Mouse (Mus musculus) midbrain, postnatal 0 days (tissue): ENCODE data around the gene Myrfl. TPM values are rescaled to one million over a fixed set of nuclear protein-coding genes. Genes with fewer than 3 reads are reported as not detected.

ENCODE experiments used
- ATAC-seq: fragments of 200-750 bp; cut with Nextera tagmentation; 2 replicates; pipeline ENCODE4 v1.8.0; 2017; ENCODE audit warnings: moderate number of reproducible peaks, mild to moderate bottlenecking, moderate TSS enrichment, moderate library complexity; ENCODE audit not compliant: low FRiP score
- DNase-seq: peaks from one replicate; pipeline ENCODE4 v3.0.0-alpha.2; 2015; ENCODE audit warnings: low spot score
- H3K27ac ChIP-seq: fragments of 300-500 bp; sonication (generic); 2 replicates; pipeline ENCODE4 v1.5.1; 2014; ENCODE audit warnings: low read depth, mild to moderate bottlenecking, low read length, mixed read lengths
- H3K27me3 ChIP-seq: fragments of 300-500 bp; sonication (generic); 2 replicates; pipeline ENCODE4 v1.6.1; 2014; ENCODE audit warnings: low read length, control low read depth, mixed read lengths; ENCODE audit not compliant: insufficient read depth
- H3K36me3 ChIP-seq: fragments of 300-500 bp; sonication (generic); 2 replicates; pipeline ENCODE4 v1.6.1; 2014; ENCODE audit warnings: low read length, control low read depth, mixed read lengths; ENCODE audit not compliant: insufficient read depth
- H3K4me1 ChIP-seq: fragments of 300-500 bp; sonication (generic); 2 replicates; pipeline ENCODE4 v1.6.1; 2014; ENCODE audit warnings: mild to moderate bottlenecking, control low read depth, antibody characterized with exemption, low read length, mixed read lengths; ENCODE audit not compliant: insufficient read depth
- H3K4me2 ChIP-seq: fragments of 300-500 bp; sonication (generic); 2 replicates; pipeline ENCODE4 v1.6.1; 2014; ENCODE audit warnings: low read depth, mild to moderate bottlenecking, low read length, mixed read lengths; ENCODE audit not compliant: poor library complexity, severe bottlenecking
- H3K4me3 ChIP-seq: fragments of 300-500 bp; sonication (generic); 2 replicates; pipeline ENCODE4 v1.5.1; 2014; ENCODE audit warnings: low read depth, mild to moderate bottlenecking, low read length, moderate library complexity
- H3K9ac ChIP-seq: fragments of 300-500 bp; sonication (generic); replicated peaks from 2 replicates; pipeline ENCODE4 v1.6.1; 2014; ENCODE audit warnings: mild to moderate bottlenecking, low read length, moderate library complexity, mixed read lengths; ENCODE audit not compliant: poor library complexity, severe bottlenecking
- H3K9me3 ChIP-seq: fragments of 300-500 bp; sonication (generic); 2 replicates; pipeline ENCODE4 v1.6.1; 2016; ENCODE audit warnings: low read length, control low read depth
- CTCF ChIP-seq: IDR thresholded peaks from 2 replicates; pipeline ENCODE4 v1.5.1; 2016; ENCODE audit warnings: antibody characterized with exemption, mild to moderate bottlenecking
- WGBS: fragments of 180-500 bp; shearing (Covaris S2); extraction: QIAGEN DNeasy Blood & Tissue Kit; methylation state at CpG from one replicate; pipeline ENCODE4 v1.1.7; 2014; 5-methylcytosine and 5-hydroxymethylcytosine counted together
- polyA plus RNA-seq: library from polyadenylated mRNA; unstranded; fragments of >200 nt; fragmentation: Nextera tagmentation; extraction: Ambion mirVana; gene quantifications from 2 replicates; pipeline ENCODE4 v1.2.1, GENCODE M21; 2015
- total RNA-seq: library from RNA; depleted of rRNA; stranded (reverse); fragments of >200 nt; gene quantifications from 2 replicates; pipeline ENCODE4 v1.2.3, GENCODE M21; 2014

Myrfl gene
- total and polyA plus RNA-seq, 2 experiments from 2014 or later, result 0.09 to 0.11 TPM

DNA sequence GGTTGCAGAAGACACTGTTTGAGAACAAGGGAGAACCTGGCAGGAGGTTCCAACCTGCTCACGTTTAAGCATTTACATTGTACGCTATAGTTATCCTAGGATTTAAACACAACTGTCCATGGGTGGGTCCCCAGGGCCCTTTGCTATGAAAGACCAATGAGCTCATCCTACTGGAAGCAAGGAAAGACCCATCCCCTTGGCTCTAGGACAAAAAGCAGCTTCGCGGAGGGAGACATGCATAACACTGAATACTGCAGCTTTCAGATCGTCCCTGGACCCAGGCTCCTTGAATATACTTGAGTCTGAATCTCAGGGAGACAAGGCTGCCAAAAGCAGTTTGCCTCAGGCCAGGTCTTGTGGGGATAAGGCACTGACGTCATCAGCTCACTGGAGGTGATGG is 130.2 kb downstream of the Myrfl start:
- H3K9me3 ChIP-seq, result no peaks in the 10 kb centered on the region
- no peak for ATAC-seq
- no peak overlapping the region for H3K27ac ChIP-seq
- no peak overlapping the region for H3K4me3 ChIP-seq
- H3K36me3 ChIP-seq, result no peaks in the 10 kb centered on the region
- TF ChIP-seq CTCF, result no peak
- H3K27me3 ChIP-seq, result no peaks in the 10 kb centered on the region
- no peaks in the 10 kb centered on the region; the same call in 1 of the 2 replicates for H3K4me1 ChIP-seq
- no peak overlapping the region for H3K9ac ChIP-seq
- H3K4me2 ChIP-seq, result no peak overlapping the region
- WGBS, result 83% methylated on average over 6 of the region's 6 CpGs
- no peak for DNase-seq

DNA sequence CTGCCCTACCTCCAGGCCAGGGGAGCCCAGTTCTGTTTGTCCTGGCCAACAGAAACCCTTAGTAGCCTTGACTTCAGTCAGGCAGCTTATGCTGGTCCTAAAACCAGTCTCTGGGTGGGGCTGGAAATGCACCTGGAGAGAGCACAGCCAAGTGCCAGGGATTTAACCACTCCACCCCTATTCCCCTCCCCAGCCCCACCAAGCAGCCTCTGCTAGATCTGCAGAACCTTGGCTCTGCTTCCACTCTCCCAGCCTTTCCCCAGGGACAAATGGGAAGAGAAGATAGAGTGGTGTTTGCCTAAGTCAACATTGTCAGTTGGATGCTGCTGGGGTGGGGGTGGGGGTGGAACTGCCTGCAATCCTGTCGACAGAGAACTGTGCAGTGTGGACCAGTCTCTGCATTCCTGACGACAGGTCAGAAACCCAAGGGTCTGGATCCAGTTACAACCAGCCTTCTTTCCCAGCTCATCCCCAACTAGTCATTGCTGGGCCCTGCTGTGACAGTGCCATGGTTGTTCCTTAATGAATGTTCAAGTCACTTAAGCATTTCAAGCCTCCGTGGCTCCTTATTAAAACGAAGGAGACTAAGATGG is 135.1 kb downstream of the Myrfl start:
- Histone ChIP-seq H3K27ac (peak overlapping the region; percentile 59), H3K4me1 (no peaks in the 10 kb centered on the region), H3K36me3 (no peaks in the 10 kb centered on the region), H3K9ac (no peak overlapping the region), H3K27me3 (no peaks in the 10 kb centered on the region; the same call in 1 of the 2 replicates), H3K4me3 (no peak overlapping the region), H3K4me2 (0 out of 2 replicates have a peak overlapping the region, but pooled peaks have one; percentile 28), H3K9me3 (no peaks in the 10 kb centered on the region)
- DNase-seq (no peak), ATAC-seq (no peak)
- no peak for TF ChIP-seq CTCF
- 60% methylated on average over 4 of the region's 4 CpGs for WGBS

DNA sequence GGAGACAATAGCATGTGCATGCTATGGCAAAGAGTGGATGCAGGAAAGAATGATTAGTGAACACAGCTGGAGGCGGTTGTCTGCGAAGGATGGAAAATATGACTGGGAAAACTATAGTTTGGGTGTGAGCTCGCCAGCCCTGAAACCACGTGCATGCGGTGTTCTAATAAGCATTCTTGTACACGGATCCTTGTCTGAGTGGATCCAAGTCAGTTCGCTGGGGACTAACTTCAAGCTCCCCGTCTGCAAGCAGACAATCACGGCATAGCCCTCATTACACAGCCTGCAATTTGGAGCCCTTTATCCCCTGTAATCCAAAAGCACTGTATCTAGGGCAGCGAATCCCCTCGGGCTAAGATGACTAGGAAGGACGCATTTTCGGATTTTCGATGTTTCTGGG is 136.2 kb downstream of the Myrfl start:
- TF ChIP-seq CTCF, result no peak
- DNase-seq, result peak; percentile 48
- H3K4me2 ChIP-seq, result peak overlapping the region; percentile 28; the same call in 1 of the 2 replicates

DNA sequence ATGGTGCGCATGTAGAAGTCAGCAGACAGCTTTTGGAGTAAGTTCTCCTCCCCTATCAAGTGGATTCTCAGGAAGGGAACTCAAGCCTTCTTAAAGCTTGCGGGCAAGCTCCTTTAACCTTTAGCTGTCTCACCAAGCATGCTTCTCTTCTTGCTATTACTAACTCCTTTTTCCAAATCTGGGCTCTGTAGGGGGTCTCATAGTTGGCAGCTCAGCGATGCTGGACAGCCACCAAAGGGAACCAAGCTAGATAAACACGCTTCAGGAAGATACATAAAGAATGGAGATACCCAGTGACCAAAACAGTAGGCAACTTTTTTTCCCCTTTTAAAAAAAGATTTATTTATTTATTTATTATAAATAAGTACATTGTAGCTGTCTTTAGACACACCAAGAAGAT is 136.9 kb downstream of the Myrfl start:
- no peaks in the 10 kb centered on the region; the same call in 1 of the 2 replicates for H3K27me3 ChIP-seq
- no peak overlapping the region for H3K4me2 ChIP-seq
- no peak for TF ChIP-seq CTCF
- 85% methylated on average over 4 of the region's 4 CpGs for WGBS
- no peak for DNase-seq
- H3K36me3 ChIP-seq, result no peaks in the 10 kb centered on the region
- no peak overlapping the region for H3K4me3 ChIP-seq
- no peaks in the 10 kb centered on the region for H3K4me1 ChIP-seq
- H3K9me3 ChIP-seq, result no peaks in the 10 kb centered on the region
- no peak overlapping the region for H3K9ac ChIP-seq
- no peak for ATAC-seq
- no peak overlapping the region for H3K27ac ChIP-seq

More for the DNA sequence above, 136.2 kb downstream of the Myrfl start:
- WGBS, result 50% methylated on average over 14 of the region's 14 CpGs
- H3K9me3 ChIP-seq, result no peaks in the 10 kb centered on the region
- H3K4me1 ChIP-seq, result no peaks in the 10 kb centered on the region
- H3K27me3 ChIP-seq, result no peaks in the 10 kb centered on the region; the same call in 1 of the 2 replicates
- peak overlapping the region; percentile 59 for H3K27ac ChIP-seq
- no peak overlapping the region for H3K9ac ChIP-seq
- peak; percentile 78 for ATAC-seq
- no peak overlapping the region for H3K4me3 ChIP-seq
- no peaks in the 10 kb centered on the region for H3K36me3 ChIP-seq

DNA sequence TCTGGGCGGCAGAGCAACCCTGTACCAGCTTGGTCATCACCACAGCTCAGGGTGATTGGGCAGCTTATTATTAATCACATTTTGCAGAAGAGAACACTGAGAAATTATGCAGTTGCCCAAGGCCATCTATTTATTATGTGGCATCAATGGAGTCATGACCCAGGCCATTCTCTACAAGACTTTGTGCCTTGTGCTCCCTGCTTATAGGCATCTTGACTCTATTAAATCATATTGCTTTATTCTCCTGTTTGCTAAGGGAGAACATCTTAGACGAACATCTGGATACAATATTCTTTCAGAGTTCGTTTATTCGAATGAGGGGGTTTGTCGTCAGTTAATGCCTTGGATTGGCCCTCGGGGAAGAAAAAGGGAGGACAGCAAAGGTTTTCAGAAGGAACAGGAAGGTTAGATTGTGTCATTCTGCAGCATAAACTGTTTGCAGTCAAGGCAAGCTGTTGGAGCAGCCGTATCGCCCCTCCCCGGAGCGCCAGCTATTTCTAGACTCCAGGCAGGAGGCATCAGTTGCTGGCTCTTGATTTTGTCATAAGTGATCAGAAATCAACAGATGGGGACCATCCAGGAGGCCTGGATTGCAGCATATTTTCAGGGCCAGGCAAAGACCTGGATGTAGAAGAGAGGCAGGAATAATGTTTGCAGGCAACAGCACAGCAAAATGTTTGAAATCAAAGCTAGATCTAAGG is 140.7 kb downstream of the Myrfl start:
- ATAC-seq (no peak), DNase-seq (peak; percentile 60)
- Histone ChIP-seq H3K27ac (no peak overlapping the region; the same call in 1 of the 2 replicates), H3K27me3 (no peaks in the 10 kb centered on the region), H3K4me1 (no peaks in the 10 kb centered on the region), H3K4me2 (no peak overlapping the region), H3K9ac (no peak overlapping the region), H3K4me3 (no peak overlapping the region), H3K9me3 (no peaks in the 10 kb centered on the region), H3K36me3 (no peaks in the 10 kb centered on the region)
- TF ChIP-seq CTCF, result no peak
- WGBS, result 77% methylated on average over 10 of the region's 10 CpGs

DNA sequence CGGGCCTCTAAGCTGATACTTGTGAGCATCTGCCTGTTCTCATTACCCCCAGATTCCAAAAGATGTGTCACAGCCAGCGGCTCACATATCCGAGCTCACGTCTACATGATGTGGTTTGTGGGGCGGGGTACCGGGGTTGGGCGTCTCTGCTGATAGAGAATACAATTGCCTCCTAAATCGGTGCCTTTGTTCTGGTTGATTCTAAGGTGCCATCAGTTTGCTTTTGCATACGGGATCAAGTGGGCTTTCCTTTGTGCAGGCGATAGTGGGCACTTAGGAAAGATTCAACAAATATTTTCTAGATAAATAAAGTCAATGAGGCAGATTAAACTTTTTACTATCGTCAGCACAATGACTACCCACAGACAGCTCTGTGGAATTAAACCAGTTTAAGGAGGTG is 141.8 kb downstream of the Myrfl start:
- H3K4me3 ChIP-seq, result no peak overlapping the region
- H3K4me1 ChIP-seq, result no peaks in the 10 kb centered on the region
- TF ChIP-seq CTCF, result no peak
- no peaks in the 10 kb centered on the region for H3K9me3 ChIP-seq
- H3K27me3 ChIP-seq, result no peaks in the 10 kb centered on the region
- H3K9ac ChIP-seq, result no peak overlapping the region
- H3K27ac ChIP-seq, result no peak overlapping the region
- ATAC-seq (no peak), DNase-seq (no peak)
- WGBS, result 93% methylated on average over 11 of the region's 11 CpGs
- H3K4me2 ChIP-seq, result no peak overlapping the region
- H3K36me3 ChIP-seq, result no peaks in the 10 kb centered on the region
